Mouse (Mus musculus): ENCODE data around the gene Synpo2l. TPM values are rescaled to one million over a fixed set of nuclear protein-coding genes. Genes with fewer than 3 reads are reported as not detected.

The Synpo2l gene
- polyA plus RNA-seq, 1 experiment: 0.19 TPM

DNA sequence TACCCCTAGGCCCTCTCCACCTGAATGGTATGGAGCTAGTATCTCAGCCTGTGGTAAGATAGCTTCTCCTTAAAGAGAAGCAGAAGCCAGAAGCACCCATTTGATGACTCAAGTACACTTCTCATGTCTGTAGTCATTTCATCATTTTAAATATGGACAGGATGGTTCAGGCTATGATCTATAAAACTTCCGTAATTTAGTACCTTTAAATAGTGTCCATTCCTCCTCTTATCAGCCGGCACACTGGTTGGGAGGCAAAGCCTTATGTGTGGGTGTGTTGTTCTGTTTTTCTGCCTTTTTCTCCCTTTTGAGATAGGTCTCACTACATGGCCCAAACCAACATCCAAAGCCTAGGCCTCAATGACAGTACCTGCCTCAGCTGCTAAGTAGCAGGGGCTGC, 30.4 kb upstream of the Synpo2l start:
- TF ChIP-seq CTCF (IDR thresholded peaks at IDR 0.05; ENCODE audit: extremely low read depth, insufficient read depth, low read length): no peak
- TF ChIP-seq POLR2A (IDR thresholded peaks at IDR 0.05; ENCODE audit: extremely low read depth, insufficient read depth, low read length): no peak
- no peak overlapping the region for H3K4me3 ChIP-seq (ENCODE audit: insufficient read depth, low read length)
- no peak overlapping the region for H3K27ac ChIP-seq (ENCODE audit: insufficient read depth, low read length)
- H3K4me1 ChIP-seq (ENCODE audit: control insufficient read depth, insufficient read depth, low read length): peaks cover 6% of the 10 kb centered on the region

DNA sequence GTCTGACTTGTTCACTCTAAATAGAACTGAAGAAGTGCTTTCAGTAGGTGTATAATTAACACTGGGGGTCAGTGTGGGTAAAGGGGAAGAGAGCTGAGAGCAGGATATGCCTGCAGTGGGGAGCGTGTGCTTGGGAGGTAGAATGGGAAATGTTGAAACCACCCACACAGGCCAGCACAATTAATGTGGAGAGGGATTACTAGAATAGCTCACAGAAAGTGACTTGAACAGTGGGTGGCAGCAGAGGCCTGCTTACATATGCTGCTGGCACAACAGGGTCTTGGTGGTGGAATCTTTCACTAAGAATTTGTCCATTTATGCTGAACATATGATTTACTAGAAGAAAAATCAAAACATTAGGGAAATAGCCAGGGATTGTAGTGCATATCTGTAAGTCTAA, 28.8 kb upstream of the Synpo2l start:
- TF ChIP-seq POLR2A (IDR thresholded peaks at IDR 0.05; ENCODE audit: extremely low read depth, insufficient read depth, low read length) (no peak), CTCF (IDR thresholded peaks at IDR 0.05; ENCODE audit: extremely low read depth, insufficient read depth, low read length) (peak; percentile 57)
- Histone ChIP-seq H3K27ac (ENCODE audit: insufficient read depth, low read length) (no peak overlapping the region), H3K4me3 (ENCODE audit: insufficient read depth, low read length) (peak overlapping the region; percentile 58), H3K4me1 (ENCODE audit: control insufficient read depth, insufficient read depth, low read length) (peaks cover 6% of the 10 kb centered on the region)

GRCm38 (mm10) chr14:20695761-20696520, 27.8 kb upstream of the Synpo2l start:
- peak overlapping the region; percentile 58 for H3K4me3 ChIP-seq (ENCODE audit: insufficient read depth, low read length)
- TF ChIP-seq CTCF (IDR thresholded peaks at IDR 0.05; ENCODE audit: extremely low read depth, insufficient read depth, low read length) (no peak), POLR2A (IDR thresholded peaks at IDR 0.05; ENCODE audit: extremely low read depth, insufficient read depth, low read length) (no peak)
- H3K4me1 ChIP-seq (ENCODE audit: control insufficient read depth, insufficient read depth, low read length): peaks cover 5% of the 10 kb centered on the region

DNA sequence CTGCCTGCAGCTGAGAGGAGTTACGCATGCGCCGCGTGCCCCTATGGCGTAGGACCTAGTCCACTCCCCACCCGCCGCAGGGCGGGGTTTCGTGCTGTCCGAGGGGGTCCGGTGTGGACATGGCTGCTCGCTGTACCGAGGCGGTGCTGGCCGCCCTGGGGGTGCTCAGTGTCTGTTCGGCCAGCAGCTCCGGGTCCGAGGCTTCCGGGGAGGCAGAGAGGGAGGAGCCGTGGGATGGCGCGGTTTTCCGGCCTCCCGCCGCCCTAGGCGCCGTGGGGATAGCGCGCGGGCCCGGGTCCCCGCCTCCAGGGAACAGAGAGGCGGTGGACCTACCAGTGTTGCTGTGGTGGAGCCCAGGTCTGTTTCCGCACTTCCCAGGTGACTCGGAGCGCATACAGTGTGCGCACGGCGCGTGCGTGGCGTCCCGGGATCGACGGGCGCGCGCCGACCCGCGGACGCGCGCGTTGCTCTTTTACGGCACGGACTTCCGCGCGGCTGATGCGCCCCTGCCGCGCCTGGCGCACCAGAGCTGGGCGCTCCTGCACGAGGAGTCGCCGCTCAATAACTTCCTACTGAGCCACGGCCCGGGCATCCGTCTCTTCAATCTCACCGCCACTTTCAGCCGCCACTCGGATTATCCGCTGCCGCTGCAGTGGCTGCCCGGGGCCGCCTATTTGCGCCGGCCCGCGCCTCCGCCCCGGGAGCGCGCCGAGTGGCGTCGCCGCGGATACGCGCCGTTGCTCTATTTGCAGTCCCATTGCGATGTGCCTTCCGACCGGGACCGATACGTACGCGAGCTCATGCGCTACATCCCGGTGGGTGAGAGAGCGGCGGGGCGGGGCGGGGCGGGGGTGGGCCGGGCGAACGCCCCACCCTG, 27.0 kb upstream of the Synpo2l start, which contains the start of gene Fut11:
Gene Fut11, plus strand, starts transcription at position 85 of the 877 bp plus-strand sequence.
- peaks cover 3% of the 10 kb centered on the region for H3K4me1 ChIP-seq (ENCODE audit: control insufficient read depth, insufficient read depth, low read length)
- TF ChIP-seq CTCF (IDR thresholded peaks at IDR 0.05; ENCODE audit: extremely low read depth, insufficient read depth, low read length) (no peak), POLR2A (IDR thresholded peaks at IDR 0.05; ENCODE audit: extremely low read depth, insufficient read depth, low read length) (peak; percentile 72)
- peak within 1 kb of the TSS; percentile 58 for H3K4me3 ChIP-seq (ENCODE audit: insufficient read depth, low read length)
- H3K27ac ChIP-seq (ENCODE audit: insufficient read depth, low read length): peak within 1 kb of the TSS; percentile 95

More at GRCm38 (mm10) chr14:20695761-20696520, 27.8 kb upstream of the Synpo2l start:
- H3K27ac ChIP-seq (ENCODE audit: insufficient read depth, low read length): no peak overlapping the region

GRCm38 (mm10) chr14:20694185-20694883, 26.2 kb upstream of the Synpo2l start:
- peaks cover 3% of the 10 kb centered on the region for H3K4me1 ChIP-seq (ENCODE audit: control insufficient read depth, insufficient read depth, low read length)
- H3K4me3 ChIP-seq (ENCODE audit: insufficient read depth, low read length): peak overlapping the region; percentile 58
- TF ChIP-seq CTCF (IDR thresholded peaks at IDR 0.05; ENCODE audit: extremely low read depth, insufficient read depth, low read length) (no peak), POLR2A (IDR thresholded peaks at IDR 0.05; ENCODE audit: extremely low read depth, insufficient read depth, low read length) (no peak)
- no peak overlapping the region for H3K27ac ChIP-seq (ENCODE audit: insufficient read depth, low read length)

DNA sequence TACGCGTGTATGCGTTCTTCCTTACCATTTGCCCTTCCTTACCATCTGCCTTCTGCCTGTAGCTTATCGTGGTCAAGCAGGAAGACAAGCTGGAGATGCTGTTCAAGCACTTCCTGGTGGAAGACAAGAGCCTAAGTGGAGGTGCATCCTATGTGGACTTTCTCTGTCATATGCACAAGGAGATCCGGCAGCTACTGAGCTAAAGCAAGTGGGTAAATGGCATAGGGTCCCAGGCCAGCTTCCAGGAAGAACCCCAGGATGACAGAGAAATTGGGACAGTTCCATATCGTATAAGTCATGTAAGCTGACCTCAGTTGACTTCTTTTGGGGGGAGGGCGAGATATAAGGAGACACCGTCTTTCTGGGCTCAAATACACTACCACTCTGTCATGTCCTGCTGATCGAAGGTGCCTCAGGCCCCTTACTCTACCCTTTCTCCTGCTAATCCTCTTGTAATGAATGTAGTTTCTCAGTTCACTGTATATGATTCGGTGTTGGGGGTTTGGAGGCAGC, 25.5 kb upstream of the Synpo2l start:
- Histone ChIP-seq H3K27ac (ENCODE audit: insufficient read depth, low read length) (no peak overlapping the region), H3K4me3 (ENCODE audit: insufficient read depth, low read length) (no peak overlapping the region), H3K4me1 (ENCODE audit: control insufficient read depth, insufficient read depth, low read length) (peaks cover 3% of the 10 kb centered on the region)
- TF ChIP-seq POLR2A (IDR thresholded peaks at IDR 0.05; ENCODE audit: extremely low read depth, insufficient read depth, low read length): no peak
- TF ChIP-seq CTCF (IDR thresholded peaks at IDR 0.05; ENCODE audit: extremely low read depth, insufficient read depth, low read length): no peak

GRCm38 (mm10) chr14:20691772-20692171, 23.6 kb upstream of the Synpo2l start:
- Histone ChIP-seq H3K4me1 (ENCODE audit: control insufficient read depth, insufficient read depth, low read length) (peaks cover 3% of the 10 kb centered on the region), H3K4me3 (ENCODE audit: insufficient read depth, low read length) (no peak overlapping the region)
- TF ChIP-seq POLR2A (IDR thresholded peaks at IDR 0.05; ENCODE audit: extremely low read depth, insufficient read depth, low read length): no peak
- no peak for TF ChIP-seq CTCF (IDR thresholded peaks at IDR 0.05; ENCODE audit: extremely low read depth, insufficient read depth, low read length)

DNA sequence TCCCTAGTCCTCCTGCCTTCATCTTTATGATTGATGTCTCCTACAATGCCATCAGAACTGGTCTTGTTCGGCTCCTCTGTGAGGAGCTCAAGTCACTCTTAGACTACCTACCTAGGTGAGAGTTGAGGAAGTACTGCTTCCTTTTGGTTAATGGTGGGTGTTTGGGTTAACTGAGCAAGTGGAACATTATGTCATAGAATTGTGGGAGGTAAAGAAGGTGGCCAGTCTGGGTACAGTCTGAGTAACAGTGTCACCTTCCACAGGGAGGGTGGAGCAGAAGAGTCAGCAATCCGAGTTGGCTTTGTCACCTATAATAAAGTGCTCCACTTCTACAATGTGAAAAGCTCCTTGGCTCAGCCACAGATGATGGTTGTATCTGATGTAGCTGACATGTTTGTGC, 20.9 kb upstream of the Synpo2l start:
- TF ChIP-seq POLR2A (IDR thresholded peaks at IDR 0.05; ENCODE audit: extremely low read depth, insufficient read depth, low read length) (no peak), CTCF (IDR thresholded peaks at IDR 0.05; ENCODE audit: extremely low read depth, insufficient read depth, low read length) (no peak)
- Histone ChIP-seq H3K4me3 (ENCODE audit: insufficient read depth, low read length) (no peak overlapping the region), H3K27ac (ENCODE audit: insufficient read depth, low read length) (no peak overlapping the region), H3K4me1 (ENCODE audit: control insufficient read depth, insufficient read depth, low read length) (no peaks in the 10 kb centered on the region; the same call in 1 of the 2 replicates)

More at GRCm38 (mm10) chr14:20691772-20692171, 23.6 kb upstream of the Synpo2l start:
- no peak overlapping the region for H3K27ac ChIP-seq (ENCODE audit: insufficient read depth, low read length)

DNA sequence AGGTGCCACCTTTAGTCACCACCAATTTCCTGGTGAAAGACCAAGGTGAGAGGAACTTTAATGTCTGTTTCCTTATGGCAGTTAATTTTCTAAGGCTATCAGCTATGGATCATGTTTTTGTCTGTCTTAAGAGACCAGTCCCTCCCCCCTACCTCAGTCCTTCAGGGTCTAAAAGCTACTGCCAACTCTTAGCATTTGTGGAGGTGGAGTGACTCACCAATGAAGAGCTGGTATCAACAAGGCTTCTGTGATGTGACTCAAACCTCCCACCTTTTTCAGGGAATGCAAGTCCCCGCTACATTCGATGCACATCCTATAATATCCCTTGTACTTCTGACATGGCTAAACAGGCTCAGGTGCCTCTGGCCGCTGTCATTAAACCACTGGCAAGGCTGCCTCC, 18.4 kb upstream of the Synpo2l start:
- no peak for TF ChIP-seq POLR2A (IDR thresholded peaks at IDR 0.05; ENCODE audit: extremely low read depth, insufficient read depth, low read length)
- H3K4me3 ChIP-seq (ENCODE audit: insufficient read depth, low read length): no peak overlapping the region
- H3K4me1 ChIP-seq (ENCODE audit: control insufficient read depth, insufficient read depth, low read length): no peaks in the 10 kb centered on the region; the same call in 1 of the 2 replicates
- H3K27ac ChIP-seq (ENCODE audit: insufficient read depth, low read length): no peak overlapping the region
